Mouse (Mus musculus) cerebral cortex, adult 2 months (tissue): ENCODE data around the gene Arhgef25.

ENCODE experiments used
- WGBS: fragments of 180-500 bp; shearing (Covaris S2); methylation state at CpG from one replicate; pipeline ENCODE4 v1.1.7; 2018; 5-methylcytosine and 5-hydroxymethylcytosine counted together

Gene Arhgef25

DNA sequence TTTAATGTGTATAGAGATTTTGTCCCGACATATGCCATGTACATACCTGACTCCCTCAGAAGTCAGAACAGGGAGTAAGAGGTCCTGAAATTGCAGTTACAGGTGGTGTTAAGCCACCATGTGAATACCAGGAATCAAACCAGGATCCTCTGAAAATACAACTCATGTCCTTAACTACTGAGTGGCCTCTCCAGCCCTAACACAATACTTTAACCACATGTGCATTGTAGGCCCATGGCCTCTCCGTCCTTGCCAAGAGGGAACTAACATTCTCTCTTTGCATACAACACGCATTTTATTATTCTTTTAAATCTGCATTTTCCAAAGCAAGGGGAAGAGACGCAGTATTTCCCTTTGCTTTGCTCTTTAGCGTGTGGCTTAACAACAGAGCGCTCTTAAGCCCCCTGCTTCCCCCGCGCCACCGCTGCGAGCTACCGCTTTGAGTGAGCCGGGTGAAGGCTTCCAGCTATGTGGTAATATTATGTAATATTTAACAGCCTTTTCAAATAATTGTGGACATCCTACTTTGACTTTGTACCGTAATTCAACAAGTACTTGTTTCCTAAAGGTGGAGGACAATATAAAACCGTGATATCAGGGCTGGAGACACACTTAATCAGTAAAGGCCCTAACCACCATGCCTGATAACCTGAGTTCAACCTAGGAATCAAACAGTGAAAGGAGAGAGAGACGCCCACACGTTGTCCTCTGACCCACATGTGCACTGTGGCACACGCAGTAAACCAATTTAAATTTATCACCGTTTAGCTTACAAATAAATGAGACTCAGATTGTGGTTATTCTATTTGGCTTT lies 51.3 kb downstream of the Arhgef25 start:
- 94% methylated on average over 18 of the region's 18 CpGs for WGBS

DNA sequence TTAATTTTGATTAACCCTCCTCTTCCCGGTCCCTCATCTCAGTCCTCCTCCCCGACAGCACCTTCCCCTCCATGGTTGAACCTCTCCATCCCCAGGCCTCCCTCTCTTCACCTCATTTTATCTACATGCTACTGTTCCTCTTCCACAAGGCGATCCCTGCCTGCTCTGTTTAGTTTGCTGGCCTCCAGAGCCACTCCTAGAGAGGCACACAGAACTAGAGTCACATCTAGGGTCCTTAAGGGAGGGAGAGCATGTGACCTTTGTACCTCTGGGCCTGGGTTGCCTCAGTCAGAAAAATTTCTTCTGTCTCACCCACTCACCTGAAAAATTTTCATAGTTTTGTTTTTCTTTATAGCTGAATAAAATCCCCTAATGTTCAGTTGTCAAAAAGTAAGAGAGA lies 52.0 kb downstream of the Arhgef25 start:
- 88% methylated on average over 3 of the region's 3 CpGs for WGBS

DNA sequence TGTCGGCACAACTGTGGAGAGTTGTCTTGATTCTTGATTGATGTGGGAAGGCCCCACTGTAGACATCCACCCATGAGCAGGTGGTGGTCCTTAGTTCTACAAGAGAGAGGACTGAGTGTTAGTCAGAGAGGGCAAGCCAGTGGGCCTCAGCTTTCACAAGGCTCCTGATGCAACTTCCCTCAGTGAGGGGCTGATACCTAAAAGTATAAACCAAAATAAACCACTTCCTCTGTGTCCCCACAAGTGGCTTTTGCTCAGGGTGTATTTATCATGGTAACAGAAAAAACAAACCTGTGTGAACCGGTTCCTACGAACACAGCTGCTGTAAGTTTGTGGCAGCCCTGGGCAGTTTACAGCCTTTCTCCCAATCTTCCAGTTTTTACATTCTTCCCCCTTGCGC lies 53.4 kb downstream of the Arhgef25 start:
- 89% methylated on average over 4 of the region's 4 CpGs for WGBS

DNA sequence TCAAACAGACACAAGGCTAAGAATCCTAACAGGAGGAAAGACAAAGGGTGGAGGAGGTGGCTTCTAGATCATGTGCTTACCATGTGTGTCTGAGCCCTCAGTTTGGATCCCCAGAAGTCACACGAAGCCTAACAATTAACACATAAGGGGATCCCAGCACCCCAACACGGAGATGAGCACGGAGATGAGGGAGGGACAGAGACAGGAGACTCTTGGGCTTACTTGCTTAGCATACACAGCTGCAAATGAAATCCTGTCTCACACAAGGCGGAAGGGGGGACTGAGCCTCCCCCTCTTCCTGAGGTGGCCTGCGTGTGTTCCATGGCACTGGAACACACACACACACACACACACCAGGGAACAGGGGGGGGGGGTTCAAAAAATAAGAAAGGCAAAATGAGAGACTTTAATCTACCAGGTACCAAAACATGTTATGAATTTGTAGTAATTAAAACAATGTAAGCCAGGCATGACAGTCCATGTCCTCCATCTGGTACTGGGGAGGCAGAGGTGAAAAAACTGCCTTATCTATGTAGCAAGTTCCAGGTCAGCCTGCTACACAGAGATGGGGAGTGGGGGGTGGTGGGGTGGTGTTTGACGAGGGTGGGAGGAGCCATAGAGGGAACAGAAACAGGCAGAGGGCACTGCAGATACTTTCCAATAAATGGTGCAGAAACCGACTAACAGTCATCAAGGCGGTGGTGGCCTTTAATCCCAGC lies 54.6 kb downstream of the Arhgef25 start:
- 70% methylated on average over 8 of the region's 8 CpGs for WGBS

DNA sequence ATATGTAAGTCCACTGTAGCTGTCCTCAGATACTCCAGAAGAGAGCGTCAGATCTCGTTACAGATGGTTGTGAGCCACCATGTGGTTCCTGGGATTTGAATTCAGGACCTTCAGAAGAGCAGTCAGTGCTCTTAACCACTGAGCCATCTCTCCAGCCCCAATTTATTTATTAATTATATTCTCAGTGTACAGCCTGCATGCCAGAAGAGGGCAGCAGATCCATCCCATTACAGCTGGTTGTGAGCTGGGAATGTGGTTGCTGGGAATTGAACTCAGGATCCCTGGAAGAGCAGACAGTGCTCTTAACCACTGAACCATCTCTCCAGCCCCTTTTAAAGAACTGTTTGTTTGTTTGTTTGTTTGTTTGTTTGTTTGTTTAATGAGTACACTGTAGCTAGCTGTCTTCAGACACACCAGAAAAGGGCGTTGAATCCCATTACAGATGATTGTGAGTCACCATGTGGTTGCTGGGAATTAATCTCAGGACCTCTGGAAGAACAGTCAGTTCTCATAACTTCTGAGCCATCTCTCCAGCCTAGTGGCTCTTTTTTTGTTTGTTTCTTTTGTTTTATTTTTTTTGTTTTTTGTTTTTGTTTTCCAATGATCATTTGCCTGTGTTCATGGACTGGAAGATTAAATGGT lies 55.4 kb downstream of the Arhgef25 start:
- 90% methylated on average over 3 of the region's 3 CpGs for WGBS
